ENCODE assay signal across 12 mouse cellular contexts in genomic region chr11:36137840-36138239, GRCm38 (mm10).
DNase-seq lines count a peak whose midpoint lies in the region; ATAC-seq lines count a peak whose summit lies in the region.
"Had no signal": no experiment of that assay in that cellular context is flagged by ENCODE, and none has a peak within 500 bp of the region (broad histone marks: within the 10 kb centered on the region; RNA-seq: fewer than 3 reads in every experiment).

No protein-coding gene starts in this region.

- peak; percentile 67; the same call in 1 of the 2 replicates for ATAC-seq in forebrain, embryonic 14.5 days
- ATAC-seq in neural tube, embryonic 13.5 days (ENCODE audit: low read depth), result peak; percentile 45; the same call in 1 of the 2 replicates
- no peak for ATAC-seq in intestine, embryonic 15.5 days

- intact Hi-C loops in left cerebral cortex, postnatal 4 days (cut with DNase I), result no loop called here

- no peak overlapping the region for H3K27ac ChIP-seq in forebrain, embryonic 14.5 days (ENCODE audit: low read depth, low read length)
- no peak overlapping the region for H3K27ac ChIP-seq in neural tube, embryonic 13.5 days (replicated peaks)
- H3K27ac ChIP-seq in intestine, embryonic 15.5 days, result no peak overlapping the region
- H3K27ac ChIP-seq: heart, embryonic 13.5 days had no signal

- no peaks in the 10 kb centered on the region for H3K36me3 ChIP-seq in forebrain, embryonic 14.5 days (ENCODE audit: control insufficient read depth, insufficient read depth, low read length)
- H3K36me3 ChIP-seq in neural tube, embryonic 13.5 days, result no peaks in the 10 kb centered on the region
- no peaks in the 10 kb centered on the region for H3K36me3 ChIP-seq in intestine, embryonic 15.5 days
- H3K36me3 ChIP-seq: G1E; heart, embryonic 13.5 days had no signal

- no peak overlapping the region for H3K9ac ChIP-seq in forebrain, embryonic 14.5 days (ENCODE audit: low read length)
- no peak overlapping the region for H3K9ac ChIP-seq in neural tube, embryonic 13.5 days
- H3K9ac ChIP-seq in intestine, embryonic 15.5 days, result no peak overlapping the region
- H3K9ac ChIP-seq: heart, embryonic 13.5 days had no signal

- H3K4me2 ChIP-seq in forebrain, embryonic 14.5 days (ENCODE audit: low read length), result no peak overlapping the region
- H3K4me2 ChIP-seq in neural tube, embryonic 13.5 days, result no peak overlapping the region
- H3K4me2 ChIP-seq in intestine, embryonic 15.5 days (replicated peaks), result no peak overlapping the region
- H3K4me2 ChIP-seq: heart, embryonic 13.5 days had no signal

- peaks cover 14% of the 10 kb centered on the region for H3K4me1 ChIP-seq in forebrain, embryonic 14.5 days (ENCODE audit: control insufficient read depth, insufficient read depth, low read length)
- H3K4me1 ChIP-seq in neural tube, embryonic 13.5 days (replicated peaks), result peaks cover 31% of the 10 kb centered on the region
- no peaks in the 10 kb centered on the region for H3K4me1 ChIP-seq in intestine, embryonic 15.5 days (replicated peaks)
- H3K4me1 ChIP-seq: heart, embryonic 13.5 days had no signal

- 24% methylated on average over 4 of the region's 4 CpGs for WGBS in forebrain, embryonic 14.5 days
- WGBS in neural tube, embryonic 13.5 days, result 31% methylated on average over 4 of the region's 4 CpGs
- WGBS in intestine, embryonic 15.5 days, result 82% methylated on average over 4 of the region's 4 CpGs

- peak; percentile 92 for DNase-seq in left cerebral cortex, postnatal 4 days
- no peak for DNase-seq in left cerebral cortex, adult 11 months (ENCODE audit: low spot score)
- DNase-seq in cerebellum, adult 9-10 months, result peak; percentile 41
- DNase-seq in forebrain, embryonic 14.5 days (ENCODE audit: low spot score), result peak; percentile 51
- no peak for DNase-seq in right cerebral cortex, adult 18-20 months
- no peak for DNase-seq in frontal cortex, postnatal 10 days (ENCODE audit: low spot score in 2 of 2)
- DNase-seq: gastrocnemius, postnatal 14 days; kidney, postnatal 4 days had no signal

- H3K9me3 ChIP-seq in forebrain, embryonic 14.5 days (replicated peaks; ENCODE audit: control insufficient read depth, low read length), result no peaks in the 10 kb centered on the region
- no peaks in the 10 kb centered on the region for H3K9me3 ChIP-seq in neural tube, embryonic 13.5 days
- no peaks in the 10 kb centered on the region for H3K9me3 ChIP-seq in intestine, embryonic 15.5 days
- H3K9me3 ChIP-seq: heart, embryonic 13.5 days had no signal

- no peaks in the 10 kb centered on the region for H3K27me3 ChIP-seq in forebrain, embryonic 14.5 days (replicated peaks; ENCODE audit: control insufficient read depth, insufficient read depth, low read length)
- H3K27me3 ChIP-seq in neural tube, embryonic 13.5 days, result no peaks in the 10 kb centered on the region
- H3K27me3 ChIP-seq in intestine, embryonic 15.5 days (replicated peaks), result no peaks in the 10 kb centered on the region
- H3K27me3 ChIP-seq: heart, embryonic 13.5 days had no signal

- H3K4me3 ChIP-seq in forebrain, embryonic 14.5 days (ENCODE audit: low read depth, low read length), result no peak overlapping the region
- H3K4me3 ChIP-seq in neural tube, embryonic 13.5 days, result no peak overlapping the region
- no peak overlapping the region for H3K4me3 ChIP-seq in intestine, embryonic 15.5 days (replicated peaks)
- H3K4me3 ChIP-seq: heart, embryonic 13.5 days had no signal

Comparison
In these comparisons a context has a peak if more than half of its experiments do, and no peak if none do; other contexts are left out.
1. DNase-seq: peak in left cerebral cortex, postnatal 4 days (single experiment), cerebellum, adult 9-10 months (single experiment) and forebrain, embryonic 14.5 days (single experiment); none in left cerebral cortex, adult 11 months (single experiment), right cerebral cortex, adult 18-20 months (single experiment) and frontal cortex, postnatal 10 days (0 of 2).